Mouse (Mus musculus): Measurements from ENCODE around the gene En1. TPM values are rescaled to one million over a fixed set of nuclear protein-coding genes. Genes with fewer than 3 reads are reported as not detected.
A peak's percentile ranks its signal among the peaks of the same experiment; 100 is the strongest.

Gene En1
- polyA plus RNA-seq, 1 experiment from 2014 or later = 9.3 TPM

DNA sequence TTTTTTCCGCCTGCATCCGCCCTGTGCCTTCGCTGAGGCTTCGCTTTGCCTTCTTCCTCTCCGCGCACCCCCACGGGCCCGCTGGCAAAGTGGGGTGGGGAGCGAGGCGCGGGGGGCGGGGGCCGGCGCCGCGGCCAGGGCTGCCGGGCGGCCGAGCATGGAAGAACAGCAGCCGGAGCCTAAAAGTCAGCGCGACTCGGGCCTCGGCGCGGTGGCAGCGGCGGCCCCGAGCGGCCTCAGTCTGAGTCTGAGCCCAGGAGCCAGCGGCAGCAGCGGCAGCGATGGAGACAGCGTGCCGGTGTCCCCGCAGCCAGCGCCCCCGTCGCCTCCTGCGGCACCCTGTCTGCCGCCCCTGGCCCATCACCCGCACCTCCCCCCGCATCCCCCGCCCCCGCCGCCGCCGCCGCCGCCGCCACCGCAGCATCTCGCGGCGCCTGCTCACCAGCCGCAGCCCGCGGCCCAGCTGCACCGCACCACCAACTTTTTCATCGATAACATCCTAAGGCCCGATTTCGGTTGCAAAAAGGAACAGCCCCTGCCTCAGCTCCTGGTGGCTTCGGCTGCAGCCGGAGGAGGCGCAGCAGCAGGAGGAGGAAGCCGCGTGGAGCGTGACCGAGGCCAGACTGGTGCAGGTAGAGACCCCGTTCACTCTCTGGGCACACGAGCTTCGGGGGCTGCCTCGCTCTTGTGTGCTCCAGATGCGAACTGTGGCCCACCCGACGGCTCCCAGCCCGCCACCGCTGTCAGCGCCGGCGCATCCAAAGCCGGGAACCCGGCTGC, 848 bp downstream of the En1 start:
- H3K36me3 ChIP-seq (replicated peaks) = no peaks in the 10 kb centered on the region
- H3K4me2 ChIP-seq = peak overlapping the region; percentile 67
- ATAC-seq (replicated peaks) = 0 out of 2 replicates have a peak, but pooled peaks have one; percentile 15
- H3K27ac ChIP-seq = peak overlapping the region; percentile 86
- under 1% methylated on average over 78 of the region's 83 CpGs for WGBS
- peaks cover 31% of the 10 kb centered on the region for H3K4me1 ChIP-seq
- H3K9me3 ChIP-seq = no peaks in the 10 kb centered on the region
- peaks cover 49% of the 10 kb centered on the region for H3K27me3 ChIP-seq (replicated peaks)
- peak overlapping the region; percentile 65 for H3K9ac ChIP-seq
- peak overlapping the region; percentile 49 for H3K4me3 ChIP-seq

DNA sequence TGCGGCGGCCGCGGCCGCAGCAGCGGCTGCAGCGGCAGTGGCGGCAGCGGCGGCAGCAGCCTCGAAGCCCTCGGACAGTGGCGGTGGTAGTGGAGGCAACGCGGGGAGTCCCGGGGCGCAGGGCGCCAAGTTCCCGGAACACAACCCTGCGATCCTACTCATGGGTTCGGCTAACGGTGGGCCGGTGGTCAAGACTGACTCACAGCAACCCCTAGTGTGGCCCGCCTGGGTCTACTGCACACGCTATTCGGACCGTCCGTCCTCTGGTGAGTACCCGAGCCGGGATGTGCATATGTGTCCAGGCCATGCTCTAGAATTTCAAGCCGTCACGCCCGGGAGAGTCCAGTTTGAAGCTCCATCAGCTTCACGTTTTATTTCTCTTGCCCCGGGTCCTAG, 1.4 kb downstream of the En1 start:
- WGBS = under 1% methylated on average over 35 of the region's 35 CpGs
- ATAC-seq (replicated peaks) = no peak
- H3K9ac ChIP-seq = peak overlapping the region; percentile 65
- H3K4me2 ChIP-seq = peak overlapping the region; percentile 67
- H3K9me3 ChIP-seq = no peaks in the 10 kb centered on the region
- H3K27ac ChIP-seq = peak overlapping the region; percentile 86
- peak overlapping the region; percentile 49 for H3K4me3 ChIP-seq
- H3K27me3 ChIP-seq (replicated peaks) = peaks cover 49% of the 10 kb centered on the region
- peaks cover 31% of the 10 kb centered on the region for H3K4me1 ChIP-seq
- no peaks in the 10 kb centered on the region for H3K36me3 ChIP-seq (replicated peaks)

DNA sequence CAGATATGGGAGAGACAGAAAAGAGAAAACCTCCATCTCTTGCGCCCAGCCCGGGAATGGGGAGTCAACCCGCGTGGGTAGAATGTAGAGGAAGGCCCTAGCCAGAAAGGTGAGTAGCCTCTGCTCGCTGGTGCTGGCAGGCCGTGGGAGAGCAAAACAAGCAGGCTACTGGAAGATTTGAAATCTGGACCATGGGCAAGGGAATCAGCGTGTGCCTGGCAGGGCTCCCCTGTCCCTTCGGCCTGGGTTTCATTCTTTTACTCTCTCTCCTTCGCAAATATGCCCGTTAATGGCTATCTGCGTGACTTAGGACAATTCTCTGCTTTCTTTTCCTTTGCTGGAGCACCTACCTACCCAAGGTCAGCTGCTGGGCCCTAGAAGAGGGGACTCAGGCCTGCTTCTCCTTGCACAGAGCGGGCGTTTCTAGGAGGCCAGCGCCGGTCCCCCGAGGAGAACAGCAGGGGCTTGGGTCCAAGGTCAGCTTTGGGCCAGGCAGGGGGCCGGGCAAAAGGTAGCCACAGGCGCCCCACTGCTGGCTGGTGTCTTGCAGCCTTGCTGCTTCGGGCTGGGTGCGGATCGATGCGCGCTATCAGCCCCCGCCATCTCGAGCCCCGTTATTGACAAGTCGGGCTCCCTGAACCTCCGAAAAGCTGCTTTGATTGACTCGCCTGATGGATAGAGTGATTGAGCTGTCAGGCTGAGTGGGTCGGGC, 2.4 kb downstream of the En1 start:
- Histone ChIP-seq H3K4me2 (peak overlapping the region; percentile 67), H3K27ac (peak overlapping the region; percentile 86), H3K9me3 (no peaks in the 10 kb centered on the region), H3K9ac (peak overlapping the region; percentile 65), H3K27me3 (replicated peaks) (peaks cover 49% of the 10 kb centered on the region), H3K4me3 (peak overlapping the region; percentile 49), H3K36me3 (replicated peaks) (no peaks in the 10 kb centered on the region), H3K4me1 (peaks cover 29% of the 10 kb centered on the region)
- ATAC-seq (replicated peaks) = no peak
- 4% methylated on average over 30 of the region's 30 CpGs for WGBS

- H3K9ac ChIP-seq = peak overlapping the region; percentile 65; the same call in 1 of the 2 replicates
- peaks cover 52% of the 10 kb centered on the region for H3K27me3 ChIP-seq (replicated peaks)
- peak overlapping the region; percentile 49 for H3K4me3 ChIP-seq
- no peaks in the 10 kb centered on the region for H3K36me3 ChIP-seq (replicated peaks)
- ATAC-seq (replicated peaks) = no peak
- peaks cover 30% of the 10 kb centered on the region for H3K4me1 ChIP-seq
- no peaks in the 10 kb centered on the region for H3K9me3 ChIP-seq
- H3K4me2 ChIP-seq = peak overlapping the region; percentile 67
- H3K27ac ChIP-seq = peak overlapping the region; percentile 86
- WGBS = 5% methylated on average over 8 of the region's 8 CpGs
Observed at GRCm38 (mm10) chr1:120605143-120605435, 2.9 kb downstream of the En1 start.

- peaks cover 56% of the 10 kb centered on the region for H3K27me3 ChIP-seq (replicated peaks)
- 16% methylated on average over 6 of the region's 6 CpGs for WGBS
Observed at GRCm38 (mm10) chr1:120605521-120606310, 3.5 kb downstream of the En1 start.

DNA sequence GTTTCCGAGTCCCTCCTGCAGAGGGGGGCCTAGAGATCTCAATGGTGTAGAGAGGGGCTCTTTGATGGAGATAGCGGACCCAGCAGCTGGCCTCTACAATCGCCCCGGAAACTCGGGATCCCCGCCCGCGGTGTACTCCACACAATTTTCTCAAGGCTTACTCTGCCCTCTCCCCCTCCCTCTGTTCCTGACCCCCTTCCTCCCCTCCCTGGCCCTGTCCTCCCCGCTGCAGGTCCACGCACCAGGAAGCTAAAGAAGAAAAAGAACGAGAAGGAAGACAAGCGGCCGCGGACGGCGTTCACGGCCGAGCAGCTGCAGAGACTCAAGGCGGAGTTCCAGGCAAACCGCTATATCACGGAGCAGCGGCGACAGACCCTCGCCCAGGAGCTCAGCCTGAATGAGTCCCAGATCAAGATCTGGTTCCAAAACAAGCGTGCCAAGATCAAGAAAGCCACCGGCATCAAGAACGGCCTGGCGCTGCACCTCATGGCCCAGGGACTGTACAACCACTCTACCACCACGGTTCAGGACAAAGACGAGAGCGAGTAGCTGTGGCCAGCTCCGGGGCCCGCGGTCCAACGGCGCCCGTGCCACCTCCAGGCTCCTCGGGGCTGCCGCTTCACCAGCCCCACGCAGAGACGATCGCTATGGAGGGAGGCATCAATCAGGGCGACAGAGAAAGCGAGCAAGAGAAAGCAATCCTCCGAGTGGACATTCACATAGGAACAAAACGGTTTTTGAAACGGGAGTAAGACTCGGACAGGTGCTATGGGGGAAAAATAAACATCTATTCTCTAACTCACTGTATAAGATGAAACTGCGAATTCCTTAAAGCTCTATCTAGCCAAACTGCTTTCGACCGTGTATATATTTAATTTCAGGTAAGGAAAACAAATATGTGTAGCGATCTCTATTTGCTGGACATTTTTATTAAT, 4.7 kb downstream of the En1 start:
- peak overlapping the region; percentile 67 for H3K4me2 ChIP-seq
- H3K4me3 ChIP-seq = peak overlapping the region; percentile 49
- peaks cover 67% of the 10 kb centered on the region for H3K27me3 ChIP-seq (replicated peaks)
- H3K27ac ChIP-seq = peak overlapping the region; percentile 69
- H3K4me1 ChIP-seq = peaks cover 30% of the 10 kb centered on the region
- no peak; the same call in 1 of the 2 replicates for ATAC-seq (replicated peaks)
- no peaks in the 10 kb centered on the region for H3K9me3 ChIP-seq
- no peaks in the 10 kb centered on the region for H3K36me3 ChIP-seq (replicated peaks)
- under 1% methylated on average over 52 of the region's 52 CpGs for WGBS
- peak overlapping the region; percentile 65 for H3K9ac ChIP-seq

More at GRCm38 (mm10) chr1:120605521-120606310, 3.5 kb downstream of the En1 start:
- Histone ChIP-seq H3K9me3 (no peaks in the 10 kb centered on the region), H3K4me3 (peak overlapping the region; percentile 49), H3K4me1 (peaks cover 30% of the 10 kb centered on the region), H3K27ac (peak overlapping the region; percentile 86), H3K4me2 (peak overlapping the region; percentile 67), H3K36me3 (replicated peaks) (no peaks in the 10 kb centered on the region), H3K9ac (peak overlapping the region; percentile 65)
- no peak for ATAC-seq (replicated peaks)

- peaks cover 23% of the 10 kb centered on the region for H3K4me1 ChIP-seq
- H3K27ac ChIP-seq = peak overlapping the region; percentile 60
- ATAC-seq (replicated peaks) = no peak
- WGBS = 8% methylated on average over 11 of the region's 11 CpGs
- H3K9me3 ChIP-seq = no peaks in the 10 kb centered on the region
- H3K4me2 ChIP-seq = peak overlapping the region; percentile 67
- H3K36me3 ChIP-seq (replicated peaks) = no peaks in the 10 kb centered on the region
- H3K27me3 ChIP-seq (replicated peaks) = peaks cover 73% of the 10 kb centered on the region
- H3K4me3 ChIP-seq = peak overlapping the region; percentile 49
- H3K9ac ChIP-seq = peak overlapping the region; percentile 19; the same call in 1 of the 2 replicates
Observed at GRCm38 (mm10) chr1:120607576-120608400, 5.6 kb downstream of the En1 start.

GRCm38 (mm10) chr1:120608461-120608860, 6.2 kb downstream of the En1 start:
- peaks cover 77% of the 10 kb centered on the region for H3K27me3 ChIP-seq (replicated peaks)
- peak overlapping the region; percentile 49; the same call in 1 of the 2 replicates for H3K4me3 ChIP-seq
- peak overlapping the region; percentile 67 for H3K4me2 ChIP-seq
- H3K4me1 ChIP-seq = peaks cover 16% of the 10 kb centered on the region
- H3K27ac ChIP-seq = peak overlapping the region; percentile 60; the same call in 1 of the 2 replicates
- no peaks in the 10 kb centered on the region for H3K9me3 ChIP-seq
- H3K36me3 ChIP-seq (replicated peaks) = no peaks in the 10 kb centered on the region
- no peak overlapping the region; the same call in 1 of the 2 replicates for H3K9ac ChIP-seq
- ATAC-seq (replicated peaks) = no peak
- WGBS = 23% methylated on average over 3 of the region's 3 CpGs

- Histone ChIP-seq H3K27me3 (replicated peaks) (peaks cover 83% of the 10 kb centered on the region), H3K4me2 (peak overlapping the region; percentile 67), H3K9ac (no peak overlapping the region), H3K9me3 (no peaks in the 10 kb centered on the region), H3K4me1 (peaks cover 13% of the 10 kb centered on the region), H3K4me3 (peak overlapping the region; percentile 3; the same call in 1 of the 2 replicates), H3K36me3 (replicated peaks) (no peaks in the 10 kb centered on the region), H3K27ac (no peak overlapping the region)
- no peak for ATAC-seq (replicated peaks)
- WGBS = 6% methylated on average over 6 of the region's 6 CpGs
Observed at GRCm38 (mm10) chr1:120609611-120610010, 7.4 kb downstream of the En1 start.

GRCm38 (mm10) chr1:120613461-120614306, 11.5 kb downstream of the En1 start:
- ATAC-seq (replicated peaks) = 0 out of 2 replicates have a peak, but pooled peaks have one; percentile 12
- Histone ChIP-seq H3K27me3 (replicated peaks) (peaks cover 97% of the 10 kb centered on the region), H3K27ac (no peak overlapping the region), H3K4me3 (no peak overlapping the region), H3K9me3 (no peaks in the 10 kb centered on the region), H3K4me1 (peaks cover 7% of the 10 kb centered on the region), H3K4me2 (peak overlapping the region; percentile 21), H3K36me3 (replicated peaks) (no peaks in the 10 kb centered on the region), H3K9ac (no peak overlapping the region)
- 7% methylated on average over 32 of the region's 32 CpGs for WGBS
